ENCODE assay signal across 27 mouse cellular contexts in the genomic region with DNA sequence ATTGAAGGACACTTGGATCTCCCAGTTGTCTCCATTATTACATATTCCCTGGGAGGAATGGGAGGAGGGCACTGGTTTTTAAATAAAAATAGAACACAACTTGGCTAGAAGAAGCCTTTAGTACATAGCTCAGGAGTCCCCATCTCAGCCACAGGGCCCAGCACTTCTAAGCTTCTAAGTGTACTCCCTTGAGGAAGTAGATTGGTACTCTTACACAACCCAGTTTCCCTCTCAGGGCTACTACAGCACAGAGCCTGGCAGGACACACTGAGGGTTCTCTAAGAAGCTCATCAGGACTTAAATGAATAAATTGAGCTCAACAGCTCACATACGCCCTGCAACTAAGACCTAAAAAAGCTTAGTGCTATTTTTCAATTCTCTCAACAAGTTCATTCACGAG.
DNase-seq lines count a peak whose midpoint lies in the region; ATAC-seq and TF ChIP-seq lines count a peak whose summit lies in the region.
"Had no signal": no experiment of that assay in that cellular context is flagged by ENCODE, and none has a peak within 500 bp of the region (broad histone marks: within the 10 kb centered on the region; RNA-seq: fewer than 3 reads in every experiment).

No protein-coding gene starts in this region.

- H3K4me3 ChIP-seq in liver, adult 2 months (ENCODE audit: insufficient read depth, low read depth, low read length): no peak overlapping the region
- no peak overlapping the region for H3K4me3 ChIP-seq in liver, embryonic 11.5 days (ENCODE audit: low read depth, low read length)
- H3K4me3 ChIP-seq in bone marrow macrophage, adult 2 months (ENCODE audit: insufficient read depth, low read length): no peak overlapping the region
- H3K4me3 ChIP-seq: embryonic facial prominence, embryonic 13.5 days; erythroblast, embryonic 14.5 days; forebrain, embryonic 13.5 days; gastrocnemius, adult 2 months; kidney, embryonic 15.5 days; limb, embryonic 13.5 days; midbrain, embryonic 15.5 days; neural tube, embryonic 15.5 days had no signal

- TF ChIP-seq POLR2A in liver, adult 2 months (IDR thresholded peaks at IDR 0.05; ENCODE audit: extremely low read depth, insufficient read depth, low read length): no peak
- TF ChIP-seq POLR2A in bone marrow macrophage, adult 2 months (IDR thresholded peaks at IDR 0.05; ENCODE audit: borderline replicate concordance, low read depth, low read length): no peak

- peaks cover 14% of the 10 kb centered on the region; the same call in 1 of the 2 replicates for H3K4me1 ChIP-seq in liver, adult 2 months (ENCODE audit: control insufficient read depth, insufficient read depth, low read length)
- no peaks in the 10 kb centered on the region for H3K4me1 ChIP-seq in liver, embryonic 11.5 days (replicated peaks; ENCODE audit: control insufficient read depth, insufficient read depth, low read length)
- peaks cover 50% of the 10 kb centered on the region for H3K4me1 ChIP-seq in bone marrow macrophage, adult 2 months (ENCODE audit: control insufficient read depth, insufficient read depth, low read length)
- H3K4me1 ChIP-seq: embryonic facial prominence, embryonic 13.5 days; forebrain, embryonic 13.5 days; kidney, embryonic 15.5 days; midbrain, embryonic 15.5 days; neural tube, embryonic 15.5 days had no signal

- peak; percentile 47 for DNase-seq in liver, adult 2 months (ENCODE audit: extremely low read depth, low read depth, low spot score)
- DNase-seq in liver, embryonic 11.5 days (ENCODE audit: low spot score): no peak
- DNase-seq in cerebellum, adult 18-20 months: no peak
- DNase-seq: adrenal gland, adult 8-10 months; B cell, adult 2 months; cerebellum, postnatal 10 days; gastrocnemius, adult 2 months; kidney, postnatal 36 days; lung, embryonic 14.5 days; spleen, adult 18-20 months had no signal

- 88% methylated on average over 2 of the region's 2 CpGs for WGBS in liver, adult 2 months
- WGBS in liver, embryonic 11.5 days: 76% methylated on average over 2 of the region's 2 CpGs

- ATAC-seq in liver, embryonic 11.5 days (replicated peaks; ENCODE audit: low FRiP score): no peak
- ATAC-seq in hematopoietic stem cell, adult 5-6 weeks (replicated peaks in 1 of 2; ENCODE audit: insufficient read depth in 1 of 2, low FRiP score in 2 of 2, low TSS enrichment in 1 of 2, low read depth in 1 of 2, poor library complexity in 2 of 2, severe bottlenecking in 2 of 2): 0 out of 4 replicates have a peak, but pooled peaks have one; percentile 45 to 46
- peak; percentile 51; the same call in 1 of the 2 replicates for ATAC-seq in neutrophil, adult 5-6 weeks (ENCODE audit: extremely low read depth, insufficient number of reproducible peaks, low FRiP score, poor library complexity, severe bottlenecking)
- ATAC-seq in erythroid progenitor cell, adult 5-6 weeks (replicated peaks; ENCODE audit: low FRiP score, poor library complexity, severe bottlenecking): no peak
- ATAC-seq: activated CD4-positive, CD25-positive, alpha-beta regulatory T cell, adult 4 months; forebrain, embryonic 13.5 days; hindbrain, postnatal 0 days; intestine, embryonic 16.5 days; midbrain, embryonic 15.5 days had no signal

- H3K9ac ChIP-seq in liver, adult 2 months (ENCODE audit: low read depth, low read length): no peak overlapping the region
- no peak overlapping the region for H3K9ac ChIP-seq in liver, embryonic 11.5 days (ENCODE audit: low read depth, low read length)
- H3K9ac ChIP-seq: embryonic facial prominence, embryonic 13.5 days; forebrain, embryonic 13.5 days; kidney, embryonic 15.5 days; limb, embryonic 13.5 days; liver, embryonic 14.5 days; lung, embryonic 14.5 days; midbrain, embryonic 15.5 days; neural tube, embryonic 15.5 days had no signal

- H3K79me2 ChIP-seq in liver, adult 2 months (ENCODE audit: control insufficient read depth, insufficient read depth, low read length): peaks cover 17% of the 10 kb centered on the region; the same call in 1 of the 2 replicates

- H3K27me3 ChIP-seq in liver, adult 2 months (ENCODE audit: control insufficient read depth, insufficient read depth, low read length): no peaks in the 10 kb centered on the region
- H3K27me3 ChIP-seq in liver, embryonic 11.5 days (replicated peaks; ENCODE audit: control insufficient read depth, insufficient read depth, low read length): no peaks in the 10 kb centered on the region
- H3K27me3 ChIP-seq: CH12.LX; embryonic facial prominence, embryonic 13.5 days; forebrain, embryonic 13.5 days; kidney, embryonic 15.5 days; limb, embryonic 13.5 days; midbrain, embryonic 15.5 days; neural tube, embryonic 15.5 days had no signal

- H3K36me3 ChIP-seq in liver, adult 2 months (ENCODE audit: control insufficient read depth, insufficient read depth, low read length): no peaks in the 10 kb centered on the region
- H3K36me3 ChIP-seq in liver, embryonic 11.5 days (ENCODE audit: control insufficient read depth, insufficient read depth, low read length): no peaks in the 10 kb centered on the region
- H3K36me3 ChIP-seq: embryonic facial prominence, embryonic 13.5 days; kidney, embryonic 15.5 days; limb, embryonic 13.5 days; midbrain, embryonic 15.5 days; neural tube, embryonic 15.5 days had no signal

- H3K27ac ChIP-seq in liver, adult 2 months (replicated peaks; ENCODE audit: insufficient read depth, low read depth, low read length): no peak overlapping the region
- H3K27ac ChIP-seq in liver, embryonic 11.5 days (ENCODE audit: low read depth, low read length): no peak overlapping the region
- peak overlapping the region; percentile 79 for H3K27ac ChIP-seq in bone marrow macrophage, adult 2 months (ENCODE audit: insufficient read depth, low read depth, low read length)
- H3K27ac ChIP-seq: embryonic facial prominence, embryonic 13.5 days; forebrain, embryonic 13.5 days; gastrocnemius, adult 2 months; hindbrain, postnatal 0 days; kidney, embryonic 15.5 days; limb, embryonic 13.5 days; liver, embryonic 14.5 days; midbrain, embryonic 15.5 days; neural tube, embryonic 15.5 days had no signal

- no peak for TF ChIP-seq CTCF in liver, adult 2 months (IDR thresholded peaks at IDR 0.05; ENCODE audit: low read depth, low read length)
- TF ChIP-seq CTCF in bone marrow macrophage, adult 2 months (IDR thresholded peaks at IDR 0.05; ENCODE audit: low read depth, low read length): no peak

- H3K4me2 ChIP-seq in liver, embryonic 11.5 days: no peak overlapping the region
- H3K4me2 ChIP-seq: embryonic facial prominence, embryonic 13.5 days; forebrain, embryonic 13.5 days; heart, embryonic 11.5 days; kidney, embryonic 15.5 days; limb, embryonic 13.5 days; lung, embryonic 14.5 days; midbrain, embryonic 15.5 days; neural tube, embryonic 15.5 days had no signal

- H3K9me3 ChIP-seq in liver, embryonic 11.5 days (ENCODE audit: control insufficient read depth, low read length): no peaks in the 10 kb centered on the region
- H3K9me3 ChIP-seq: embryonic facial prominence, embryonic 13.5 days; forebrain, embryonic 13.5 days; kidney, embryonic 15.5 days; limb, embryonic 13.5 days; midbrain, embryonic 15.5 days; neural tube, embryonic 15.5 days had no signal

Comparison
In these comparisons a context has a peak if more than half of its experiments do, and no peak if none do; other contexts are left out.
1. ATAC-seq: peak in hematopoietic stem cell, adult 5-6 weeks (2 of 2) and neutrophil, adult 5-6 weeks (single experiment); none in liver, embryonic 11.5 days (single experiment) and erythroid progenitor cell, adult 5-6 weeks (single experiment).